22 mouse cellular contexts compared by ENCODE assay signal in genomic region chr8:116616369-116616768, GRCm38 (mm10).
"Had no signal": no experiment of that assay in that cellular context is flagged by ENCODE, and none has a peak within 500 bp of the region (broad histone marks: within the 10 kb centered on the region; RNA-seq: fewer than 3 reads in every experiment).

No protein-coding gene starts in this region.

- DNase-seq: liver, embryonic 13.5 days; liver, postnatal 0 days; lung, adult 2 months; lung, postnatal 14 days; lung, postnatal 36 days; retina, postnatal 1 day; right cerebral cortex, adult 18-20 months; spleen, adult 18-20 months; thymus, adult 2 months; thymus, postnatal 25 days; thymus, postnatal 4 days had no signal

- H3K9me3 ChIP-seq: liver, embryonic 13.5 days; liver, embryonic 15.5 days; lung, embryonic 15.5 days; midbrain, embryonic 10.5 days; midbrain, embryonic 13.5 days; midbrain, embryonic 15.5 days; neural tube, embryonic 13.5 days; neural tube, embryonic 15.5 days; stomach, embryonic 15.5 days had no signal

- ATAC-seq: liver, postnatal 0 days; lung, postnatal 0 days; midbrain, embryonic 13.5 days; midbrain, embryonic 15.5 days had no signal

- H3K27ac ChIP-seq: liver, embryonic 13.5 days; liver, embryonic 15.5 days; lung, embryonic 15.5 days; midbrain, embryonic 10.5 days; midbrain, embryonic 13.5 days; midbrain, embryonic 15.5 days; neural tube, embryonic 13.5 days; neural tube, embryonic 15.5 days; stomach, embryonic 15.5 days; stomach, postnatal 0 days had no signal

- H3K27me3 ChIP-seq: liver, embryonic 13.5 days; liver, embryonic 15.5 days; lung, embryonic 15.5 days; midbrain, embryonic 13.5 days; midbrain, embryonic 15.5 days; neural tube, embryonic 13.5 days; neural tube, embryonic 15.5 days; stomach, embryonic 15.5 days had no signal

- H3K36me3 ChIP-seq: liver, embryonic 13.5 days; liver, embryonic 15.5 days; lung, embryonic 15.5 days; midbrain, embryonic 10.5 days; midbrain, embryonic 13.5 days; midbrain, embryonic 15.5 days; neural tube, embryonic 13.5 days; neural tube, embryonic 15.5 days; stomach, embryonic 15.5 days had no signal

- H3K4me3 ChIP-seq: liver, embryonic 13.5 days; liver, embryonic 15.5 days; lung, embryonic 15.5 days; midbrain, embryonic 10.5 days; midbrain, embryonic 13.5 days; midbrain, embryonic 15.5 days; myocyte; neural tube, embryonic 13.5 days; neural tube, embryonic 15.5 days; stomach, embryonic 15.5 days had no signal

- H3K4me1 ChIP-seq: liver, embryonic 15.5 days; midbrain, embryonic 10.5 days; midbrain, embryonic 15.5 days had no signal

- H3K4me2 ChIP-seq: liver, embryonic 13.5 days; liver, embryonic 15.5 days; lung, embryonic 15.5 days; midbrain, embryonic 13.5 days; midbrain, embryonic 15.5 days; neural tube, embryonic 13.5 days; neural tube, embryonic 15.5 days; stomach, embryonic 15.5 days had no signal

- H3K9ac ChIP-seq: liver, embryonic 13.5 days; liver, embryonic 15.5 days; liver, postnatal 0 days; lung, embryonic 15.5 days; midbrain, embryonic 13.5 days; midbrain, embryonic 15.5 days; neural tube, embryonic 13.5 days; neural tube, embryonic 15.5 days; stomach, embryonic 15.5 days had no signal
